Mouse (Mus musculus) kidney, adult 11 months (tissue): ENCODE measurements at regions not wholly inside any gene's neighbourhood (a gene's known extent, or its start where the extent isn't known, plus 50 kb on each side); places are given as distances from the start of the nearest gene placed in this dataset.

ENCODE experiments used
- DNase-seq: peaks from one replicate; pipeline ENCODE4 v3.0.0; 2022

DNA sequence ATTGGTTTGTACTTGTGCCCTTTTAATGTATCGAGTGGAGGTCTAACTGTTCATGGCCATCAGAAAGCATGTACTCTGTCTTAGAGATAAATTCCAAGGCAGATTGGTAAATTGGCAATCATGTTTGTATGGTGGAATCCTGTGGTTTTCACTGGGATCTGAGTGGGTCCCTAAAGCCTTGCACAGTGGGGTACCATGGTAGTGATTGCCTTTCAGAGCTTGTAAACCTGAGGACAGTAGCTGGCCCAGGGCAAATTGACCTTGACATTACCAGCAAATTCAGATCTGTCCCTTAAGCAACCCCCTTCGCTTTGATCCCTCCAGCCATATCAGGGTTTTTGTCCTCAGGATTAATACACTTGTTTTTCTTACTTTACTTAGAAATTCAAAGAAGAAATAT, 181.6 kb upstream of the Krr1 start:
- no peak for DNase-seq

DNA sequence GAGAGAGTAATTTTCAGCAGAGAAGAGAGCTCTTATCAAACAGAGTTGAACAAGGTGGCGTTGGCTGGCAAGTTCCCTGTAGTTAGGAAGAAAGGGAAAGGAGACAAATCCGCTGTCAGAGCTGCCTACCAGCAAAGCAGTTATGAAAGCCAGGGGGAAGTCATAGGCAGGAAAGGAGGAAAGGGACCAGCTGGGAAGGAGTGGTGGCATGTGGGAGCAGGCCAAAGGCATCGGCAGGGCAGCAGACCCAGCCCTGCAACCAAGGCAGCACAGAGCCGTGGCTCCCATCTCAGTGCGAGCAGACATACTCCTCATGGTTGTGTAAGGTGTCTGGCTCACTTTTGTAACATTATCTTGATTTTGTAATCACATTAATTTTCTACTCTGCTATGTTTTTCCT, 177.4 kb upstream of the Krr1 start:
- no peak for DNase-seq

DNA sequence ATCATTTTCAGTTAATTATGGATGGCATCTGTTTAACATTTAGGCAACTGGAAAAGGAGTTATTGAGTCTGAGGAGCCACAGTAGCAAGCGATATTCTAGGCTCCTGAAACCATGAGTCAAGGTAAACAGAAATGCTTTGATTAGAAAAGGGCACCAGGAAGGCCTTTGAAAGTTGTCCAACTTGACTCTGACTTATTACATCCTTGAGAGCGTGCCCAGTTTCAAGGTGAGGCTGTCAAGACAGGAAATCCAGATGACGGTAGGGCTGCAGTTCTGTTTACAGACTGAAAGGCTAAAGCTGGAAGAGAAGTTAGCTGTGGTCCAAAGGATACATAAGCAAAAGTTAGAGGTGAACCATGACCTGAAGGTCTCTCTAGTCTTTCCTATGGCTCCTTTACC, 176.7 kb upstream of the Krr1 start:
- DNase-seq: peak; percentile 19

DNA sequence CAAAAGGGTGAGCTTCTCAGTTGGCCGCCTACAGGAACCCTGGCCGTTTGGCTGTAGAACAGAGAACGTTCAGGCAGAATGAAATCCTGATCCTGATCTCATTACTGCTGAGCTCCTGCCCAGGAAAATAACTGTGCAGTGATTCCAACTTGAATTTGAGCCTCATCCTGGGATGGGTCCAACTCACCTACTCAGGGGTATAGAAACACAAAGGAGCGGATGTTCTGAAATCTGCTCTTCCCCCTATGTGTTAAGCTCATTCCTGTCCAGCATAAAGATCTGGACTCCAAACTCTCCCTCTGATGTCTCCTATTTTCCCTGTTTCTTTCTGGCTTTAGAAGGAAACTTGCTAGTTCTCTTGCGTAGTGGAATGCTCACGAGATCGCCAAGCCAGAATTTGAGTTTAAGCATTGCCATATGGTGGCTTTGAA, 173.6 kb upstream of the Krr1 start:
- no peak for DNase-seq

DNA sequence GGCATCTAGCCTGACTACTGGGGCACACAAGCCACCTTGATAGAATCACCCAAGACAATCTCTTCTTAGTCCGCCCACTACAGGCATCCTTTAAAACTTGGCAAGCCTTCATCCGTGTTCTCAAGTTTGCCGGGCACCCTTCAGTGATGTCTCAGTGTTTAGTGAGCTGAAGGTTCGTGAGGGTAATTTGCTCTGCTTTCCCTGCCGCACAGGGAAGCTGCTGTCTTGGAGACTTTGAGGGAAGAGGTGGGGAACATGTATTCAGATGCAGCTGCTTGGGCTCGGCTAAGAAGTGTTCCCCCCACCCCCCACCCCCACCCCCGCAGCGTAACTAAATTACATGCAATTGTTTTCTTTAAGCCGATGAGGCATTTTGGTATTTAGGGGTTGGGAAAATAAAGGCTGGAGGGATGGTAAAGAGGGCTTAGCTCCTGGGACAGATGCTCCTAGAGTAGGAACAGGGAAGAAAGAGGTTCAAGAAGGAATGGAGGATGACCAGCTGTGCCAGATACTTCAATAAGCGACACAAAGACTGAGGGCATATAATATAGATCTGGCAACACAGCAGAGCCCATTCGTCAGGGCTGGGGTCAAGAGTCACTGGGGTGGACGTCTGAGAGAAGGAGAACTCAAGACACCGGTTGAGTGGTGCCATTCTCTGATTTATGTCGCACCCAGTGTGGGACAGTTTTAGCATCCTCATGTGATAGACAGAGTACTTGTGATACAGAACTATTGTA, 172.4 kb upstream of the Krr1 start:
- no peak for DNase-seq

DNA sequence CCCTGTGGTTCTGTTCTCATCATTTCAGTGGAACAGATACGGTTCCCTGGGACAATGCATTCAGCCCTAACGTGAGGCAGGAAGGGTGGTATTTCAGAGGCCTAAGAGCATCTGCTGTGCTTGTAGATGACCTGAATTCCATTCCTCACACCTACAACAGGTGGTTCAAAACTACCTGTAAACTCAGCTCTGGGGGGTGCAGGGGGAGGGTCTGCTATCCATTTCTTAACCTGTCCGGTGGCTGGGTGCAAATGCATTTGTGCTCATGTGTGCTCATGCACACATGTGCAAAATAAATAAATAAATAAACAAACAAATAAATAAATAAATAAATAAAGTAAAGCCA, 171.9 kb upstream of the Krr1 start:
- DNase-seq: no peak

DNA sequence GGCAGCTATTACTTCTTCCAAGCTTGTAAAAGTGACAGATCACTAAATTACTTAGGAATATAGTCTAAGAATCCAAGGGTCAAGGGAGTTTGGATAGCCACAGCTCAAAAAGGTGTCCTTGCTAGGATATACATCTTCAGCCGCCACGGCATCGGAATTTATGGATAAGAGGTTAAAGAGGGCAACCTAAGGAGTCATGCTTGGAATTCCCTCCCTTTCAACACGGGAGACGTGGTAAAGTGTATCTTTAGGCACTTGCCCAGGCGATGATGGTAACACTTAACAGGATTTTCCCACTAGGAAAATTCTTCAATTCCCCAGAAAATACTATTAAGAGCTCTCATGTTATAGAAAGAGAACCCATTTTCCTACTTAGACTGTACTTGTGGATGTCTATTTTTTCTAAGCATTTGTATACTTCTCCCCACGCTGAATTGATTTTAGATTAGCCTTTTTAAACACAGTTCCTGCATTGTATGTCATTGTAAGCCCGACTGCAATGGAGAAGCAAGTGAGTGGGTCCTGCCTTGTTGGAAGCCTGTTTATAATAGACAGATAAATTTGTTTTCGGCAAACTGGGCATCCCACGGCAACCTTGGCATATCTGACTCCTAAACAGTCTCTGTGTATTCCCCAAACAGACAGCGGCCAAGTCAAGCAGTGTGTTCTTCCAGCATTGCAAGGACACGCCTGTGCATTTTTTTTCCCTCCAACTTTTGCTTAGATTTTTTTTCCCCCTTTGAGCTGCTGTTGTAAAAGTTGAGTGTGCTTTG, 171.3 kb upstream of the Krr1 start:
- no peak for DNase-seq

DNA sequence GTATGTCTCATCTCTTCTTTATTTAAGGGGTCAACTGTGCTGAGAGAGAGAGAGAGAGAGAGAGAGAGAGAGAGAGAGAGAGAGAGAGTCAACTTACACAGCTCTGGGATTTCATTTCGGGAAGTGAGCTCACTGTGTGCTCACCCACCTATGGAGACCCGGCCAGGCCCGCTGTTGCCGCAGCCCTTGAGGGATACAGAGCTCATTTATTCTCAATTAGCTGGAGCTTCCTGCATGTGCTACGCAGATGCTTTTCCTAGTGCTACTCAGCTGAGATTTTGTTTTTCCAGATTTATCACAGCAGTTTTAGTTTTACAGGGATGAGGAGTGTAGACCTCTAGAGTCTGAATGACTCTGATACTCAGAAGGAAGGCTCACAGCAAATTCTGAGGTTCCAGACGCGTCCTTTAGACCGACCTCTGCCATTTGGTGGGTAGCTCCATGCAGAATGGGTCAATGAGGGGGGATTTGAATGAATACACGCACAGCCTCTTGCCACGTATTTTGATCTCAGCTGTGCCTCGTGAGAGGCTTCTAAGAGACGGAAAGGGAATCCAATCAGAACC, 170.6 kb upstream of the Krr1 start:
- no peak for DNase-seq

DNA sequence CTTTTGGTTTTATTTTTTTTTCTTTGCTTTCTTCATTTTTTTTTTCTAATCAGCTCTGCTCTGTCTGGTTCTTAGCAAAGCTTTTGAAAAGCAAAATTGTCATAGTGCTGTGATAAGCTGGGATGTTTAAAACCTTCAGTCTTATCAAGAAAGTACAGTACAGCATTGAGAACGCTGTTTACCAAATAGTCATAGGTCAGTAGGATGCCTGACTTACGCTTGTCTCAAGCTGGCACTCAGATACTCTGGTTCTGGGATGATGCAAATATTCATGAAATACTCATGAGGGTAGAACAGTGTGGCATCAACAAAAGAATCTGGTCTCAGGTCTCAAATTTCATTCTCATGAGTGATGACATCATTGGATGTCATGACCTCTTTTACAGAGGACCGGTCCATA, 166.1 kb upstream of the Krr1 start:
- no peak for DNase-seq

DNA sequence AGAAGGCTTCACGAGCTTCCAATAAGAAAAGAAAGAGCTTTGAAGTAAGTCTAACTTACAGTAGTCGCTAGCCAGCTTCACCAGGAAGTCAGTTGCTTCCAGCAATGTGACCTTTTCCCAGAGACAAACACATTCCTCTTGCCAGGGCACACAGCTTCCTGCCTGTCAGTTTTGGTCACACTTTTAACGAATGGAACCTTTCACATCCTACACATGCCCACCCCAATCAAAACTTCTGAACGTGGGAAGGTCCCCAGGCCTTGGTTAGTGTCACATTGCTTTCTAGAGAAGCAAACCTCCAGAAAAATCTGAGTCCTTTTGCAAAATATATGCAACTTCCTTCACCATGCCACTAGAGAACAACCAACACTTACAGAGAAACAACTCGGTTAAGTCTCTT, 165.5 kb upstream of the Krr1 start:
- peak; percentile 15 for DNase-seq

DNA sequence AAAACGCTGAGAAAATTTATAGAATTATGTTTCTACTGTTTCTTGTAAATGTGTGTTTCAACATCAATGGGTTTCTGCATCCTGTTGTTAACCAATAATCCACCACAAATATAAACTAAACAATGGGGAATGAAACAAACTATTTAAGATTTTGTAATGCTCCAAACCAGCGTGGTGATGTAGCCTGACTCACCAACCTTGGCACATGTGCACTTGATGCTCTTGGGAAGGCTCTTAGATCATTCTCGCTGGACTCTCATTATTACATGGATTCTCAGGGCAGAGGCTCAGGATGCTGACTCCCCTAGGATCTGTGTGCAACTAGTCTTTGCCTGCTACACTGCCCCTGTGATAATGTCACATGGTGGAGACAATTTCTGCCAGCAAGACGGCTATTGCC, 158.7 kb upstream of the Krr1 start:
- DNase-seq: no peak

DNA sequence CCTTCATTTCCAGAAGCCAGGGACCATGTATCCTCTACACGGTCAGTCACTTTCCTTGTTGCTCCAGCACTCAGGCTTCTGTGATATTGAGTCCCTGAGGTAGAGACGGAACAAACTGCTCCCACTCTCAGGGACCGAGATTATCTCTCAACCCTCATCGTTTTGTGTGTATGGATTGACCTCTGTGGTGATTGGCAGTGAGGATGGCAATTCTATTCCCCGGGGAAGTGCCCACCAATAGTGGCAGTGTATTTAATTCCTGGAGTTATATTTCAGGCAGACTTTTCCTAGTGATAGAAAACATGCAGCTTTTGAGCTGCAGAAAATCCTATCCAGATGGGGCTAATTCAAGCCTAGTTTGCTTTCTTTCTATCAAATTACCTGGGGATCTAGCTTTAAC, 157.8 kb upstream of the Krr1 start:
- no peak for DNase-seq

DNA sequence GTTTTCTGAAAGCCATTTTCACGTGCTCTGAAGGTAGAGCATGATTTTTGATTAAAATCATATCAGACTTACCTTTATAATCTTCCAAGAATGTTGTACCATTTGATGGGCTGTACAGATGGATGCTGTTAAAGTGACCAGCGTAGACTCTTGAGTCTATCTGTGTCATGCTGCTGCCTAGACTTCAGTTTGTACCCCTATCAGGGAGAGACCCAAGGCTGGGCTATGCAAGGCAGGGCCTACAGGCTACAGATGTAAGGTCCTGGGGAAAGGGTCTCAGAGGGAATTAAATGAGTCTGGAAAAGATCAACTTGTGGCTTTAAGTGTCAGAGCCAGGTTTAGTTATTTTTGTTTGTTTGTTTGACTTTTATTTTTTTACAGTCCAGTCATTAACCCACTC, 157.3 kb upstream of the Krr1 start:
- DNase-seq: no peak

DNA sequence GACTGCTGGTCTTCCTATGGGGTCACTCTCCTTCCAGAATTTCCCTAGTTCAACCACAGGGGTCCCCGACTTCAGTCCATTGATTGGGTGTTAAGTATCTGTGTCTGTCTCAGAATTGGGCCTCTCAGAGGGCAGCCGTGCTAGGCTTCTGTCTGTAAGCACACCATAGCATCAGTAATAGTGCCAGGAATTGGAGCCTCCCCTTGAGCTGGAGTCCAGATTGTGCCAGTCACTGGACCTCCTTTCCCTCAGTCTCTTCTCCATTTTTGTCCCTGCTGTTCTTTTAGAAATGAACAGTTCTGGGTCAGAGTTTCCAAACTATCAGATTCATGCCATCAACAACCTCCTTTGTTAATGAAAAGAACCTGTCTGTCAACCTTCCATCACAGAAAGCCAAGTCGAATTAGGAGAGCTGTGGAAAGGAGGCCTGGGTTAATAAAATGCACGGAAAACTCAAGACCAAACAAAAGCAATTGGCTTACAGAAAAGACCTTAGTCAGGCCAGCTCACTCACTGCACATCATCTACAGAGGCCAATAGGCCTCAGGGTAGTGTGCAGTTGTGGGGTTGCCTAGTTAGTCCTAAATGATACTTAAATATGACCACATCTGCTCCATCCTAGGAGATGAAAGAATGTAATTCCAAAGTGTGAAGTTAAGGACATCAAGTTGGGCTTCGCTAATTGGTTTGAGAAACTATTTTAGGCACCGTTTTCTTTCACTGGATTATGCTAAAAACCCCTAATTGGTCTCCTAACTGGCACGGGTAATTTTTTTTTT, 156.5 kb upstream of the Krr1 start:
- no peak for DNase-seq

DNA sequence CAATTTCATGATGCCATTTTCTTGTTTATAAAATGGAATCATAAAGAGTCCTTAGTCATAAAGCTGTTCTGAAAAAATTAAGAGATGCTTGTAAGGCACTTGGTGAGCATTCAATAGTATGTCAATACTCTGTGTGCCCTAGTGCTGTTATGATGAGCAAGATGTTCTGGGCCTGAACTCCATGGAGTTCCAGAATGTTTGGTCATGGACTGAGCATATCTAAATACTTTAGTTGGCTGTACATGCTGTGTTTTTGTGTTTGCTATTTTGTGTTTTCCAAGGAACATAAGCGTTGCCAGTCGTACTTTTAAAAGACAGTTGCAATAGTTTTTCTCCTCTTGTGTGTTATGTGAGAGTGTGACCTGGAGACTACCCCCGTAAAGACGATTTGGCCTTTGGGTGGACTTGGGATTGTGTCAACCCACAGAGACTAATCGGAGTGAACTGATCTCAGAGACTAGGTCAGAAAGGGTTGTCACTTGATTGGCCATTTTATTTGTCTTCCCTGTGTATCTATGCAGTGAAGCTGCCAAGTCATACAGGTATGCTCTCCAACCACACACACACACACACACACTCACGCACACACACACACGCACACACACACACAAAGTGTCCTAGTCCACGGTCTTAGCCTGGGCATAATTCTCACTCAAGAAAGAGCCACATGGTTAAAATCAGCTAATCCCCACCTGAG, 152.6 kb upstream of the Krr1 start:
- no peak for DNase-seq

DNA sequence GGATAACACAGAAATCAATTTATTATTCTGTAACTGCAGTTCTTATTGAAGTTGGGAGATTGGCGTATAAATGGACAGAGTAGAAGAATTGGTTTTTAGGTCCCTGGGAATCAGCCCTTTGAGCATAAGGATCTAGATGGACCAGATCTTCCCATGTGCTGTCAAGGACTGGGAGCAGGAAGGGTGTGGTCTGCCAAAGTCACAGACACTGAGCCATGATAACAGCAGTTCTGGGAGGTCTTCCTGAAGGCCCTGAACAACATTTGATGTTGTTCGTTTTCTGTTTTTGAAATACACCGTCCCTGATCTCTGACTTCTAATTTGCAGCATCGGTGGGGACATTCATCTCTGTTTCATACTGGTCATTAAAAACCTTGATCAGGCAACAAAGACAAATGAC, 147.6 kb upstream of the Krr1 start:
- no peak for DNase-seq

DNA sequence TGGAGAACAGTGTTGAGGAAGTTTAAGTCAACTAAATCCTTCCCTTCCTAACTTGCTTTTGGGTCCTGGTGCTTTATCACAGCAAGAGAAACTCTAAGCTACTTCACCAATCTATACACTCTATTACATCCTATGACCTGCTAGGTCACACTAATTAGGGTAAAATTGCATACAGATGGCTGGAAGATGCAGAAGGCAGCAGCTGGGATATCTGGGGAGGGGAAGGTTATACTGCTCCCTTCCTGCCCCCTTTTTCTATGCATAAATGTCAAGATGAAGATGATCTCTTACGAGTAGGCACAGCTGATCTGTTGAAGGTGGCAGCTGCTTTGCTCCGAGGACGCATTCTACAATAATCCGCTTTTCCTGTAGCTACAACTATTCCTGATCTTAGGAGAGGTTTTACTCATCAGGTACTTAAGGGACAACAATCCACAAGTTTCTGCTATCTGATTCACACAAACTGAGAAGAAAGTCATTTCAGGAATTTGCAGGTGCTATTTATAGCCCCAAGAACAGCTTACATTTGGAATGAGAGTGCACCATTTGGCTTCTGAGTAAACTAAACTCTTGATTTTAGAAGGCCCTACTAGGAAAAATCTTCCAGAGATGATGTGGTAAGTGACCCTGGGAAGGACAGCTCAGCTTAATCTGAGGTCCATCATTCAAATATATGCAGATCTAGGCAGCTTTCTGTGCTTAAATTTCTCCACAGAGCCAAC, 146.3 kb upstream of the Krr1 start:
- DNase-seq: no peak

DNA sequence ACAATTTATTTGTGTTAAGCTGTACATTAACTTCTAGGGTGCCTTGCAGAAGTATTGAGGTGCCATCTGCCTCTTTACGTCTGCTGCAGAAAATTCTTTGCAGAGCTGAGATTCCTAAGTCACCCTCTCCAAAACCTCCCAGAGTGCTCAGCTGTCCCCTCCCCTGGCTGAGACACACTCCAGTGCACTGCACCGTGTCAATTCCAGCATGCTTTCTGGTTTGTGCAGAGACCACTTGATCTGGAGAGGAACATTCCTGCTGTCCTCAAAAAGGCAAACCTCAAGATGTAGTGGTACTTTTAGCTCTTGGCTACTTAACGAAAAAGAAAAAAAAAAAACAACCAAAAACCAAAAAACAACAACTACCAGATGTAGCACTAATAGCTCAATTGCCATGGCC, 145.2 kb upstream of the Krr1 start:
- DNase-seq: no peak

DNA sequence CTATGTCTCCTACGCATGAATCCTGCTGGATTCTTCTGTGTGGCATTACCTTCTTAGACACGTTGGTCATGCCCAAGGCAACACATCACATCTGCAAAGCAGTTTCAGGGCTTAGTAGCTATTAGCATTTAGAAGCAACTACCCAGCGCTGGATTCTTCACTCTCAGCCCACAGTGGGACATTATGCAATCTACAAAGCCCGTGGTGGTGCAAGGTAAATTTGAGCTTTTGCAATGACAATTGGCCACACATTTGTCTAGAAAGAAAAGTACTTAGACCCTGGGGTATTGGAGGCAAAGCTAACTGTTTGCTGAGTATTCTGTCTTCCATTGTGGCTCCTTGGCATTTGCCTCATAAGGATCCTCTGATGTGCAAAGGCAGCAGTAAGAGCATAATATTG, 144.5 kb upstream of the Krr1 start:
- DNase-seq: no peak

DNA sequence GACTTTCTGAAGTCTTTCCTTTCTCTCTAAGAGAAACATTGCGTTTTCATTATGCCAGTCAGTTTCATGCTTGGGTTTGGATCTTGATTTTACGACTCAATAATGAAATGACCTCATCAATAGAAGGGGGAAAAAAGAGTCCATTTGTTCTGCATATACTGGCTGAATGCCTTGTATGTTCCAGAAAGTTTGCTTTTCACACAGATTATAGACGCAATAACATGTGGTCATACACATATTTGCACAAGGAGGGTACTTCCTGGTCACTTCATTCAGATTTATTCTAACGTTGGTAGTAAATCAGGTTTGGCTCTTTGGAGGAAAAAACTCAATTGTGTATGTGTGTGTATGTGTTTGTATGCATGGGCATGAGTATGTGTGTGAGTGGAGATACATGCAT, 143.9 kb upstream of the Krr1 start:
- no peak for DNase-seq

DNA sequence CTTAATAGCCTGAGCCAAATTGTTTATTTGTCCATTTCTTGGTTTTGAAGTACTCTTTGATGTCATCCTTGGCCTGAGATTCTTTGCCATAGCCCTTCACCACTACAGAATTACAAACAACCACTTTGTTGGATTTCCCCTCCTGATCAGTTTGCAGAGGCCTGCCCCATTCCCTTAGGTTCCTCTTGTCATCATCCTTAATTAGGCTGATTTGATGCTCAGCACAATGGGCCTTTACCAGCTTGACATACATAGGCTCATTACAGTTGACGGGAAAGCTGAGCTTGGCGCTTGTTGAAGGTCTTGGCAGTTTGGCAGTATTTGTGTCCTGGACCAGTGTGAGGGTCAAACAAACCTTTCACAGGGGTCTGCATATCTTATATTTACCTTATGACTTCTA, 143.2 kb upstream of the Krr1 start:
- DNase-seq: no peak

DNA sequence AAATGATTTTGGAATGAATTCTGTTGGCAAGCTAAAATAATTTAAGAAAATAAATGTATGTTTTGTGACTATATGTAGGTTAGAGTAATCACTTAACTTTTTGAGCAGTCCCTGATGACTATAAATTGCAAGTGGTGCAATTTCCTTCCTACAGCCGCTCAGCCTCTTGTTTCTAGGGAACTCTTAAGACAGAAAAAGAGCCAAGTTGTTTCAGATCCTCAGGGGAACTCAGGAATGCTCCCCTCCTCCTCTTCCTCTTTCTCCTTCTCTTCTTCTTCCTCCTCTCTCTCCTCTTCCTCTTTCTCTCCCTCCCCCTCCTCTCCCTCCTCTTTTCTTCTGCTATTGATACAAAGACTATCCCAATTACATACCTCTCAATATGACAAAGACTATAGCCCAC, 141.4 kb upstream of the Krr1 start:
- no peak for DNase-seq
